Mouse (Mus musculus): ENCODE results near the gene Clec16a. TPM values are rescaled to one million over a fixed set of nuclear protein-coding genes. Genes with fewer than 3 reads are reported as not detected.

Gene Clec16a
- total RNA-seq, 2 experiments from 2014 or later = 37.4 to 46.9 TPM

DNA sequence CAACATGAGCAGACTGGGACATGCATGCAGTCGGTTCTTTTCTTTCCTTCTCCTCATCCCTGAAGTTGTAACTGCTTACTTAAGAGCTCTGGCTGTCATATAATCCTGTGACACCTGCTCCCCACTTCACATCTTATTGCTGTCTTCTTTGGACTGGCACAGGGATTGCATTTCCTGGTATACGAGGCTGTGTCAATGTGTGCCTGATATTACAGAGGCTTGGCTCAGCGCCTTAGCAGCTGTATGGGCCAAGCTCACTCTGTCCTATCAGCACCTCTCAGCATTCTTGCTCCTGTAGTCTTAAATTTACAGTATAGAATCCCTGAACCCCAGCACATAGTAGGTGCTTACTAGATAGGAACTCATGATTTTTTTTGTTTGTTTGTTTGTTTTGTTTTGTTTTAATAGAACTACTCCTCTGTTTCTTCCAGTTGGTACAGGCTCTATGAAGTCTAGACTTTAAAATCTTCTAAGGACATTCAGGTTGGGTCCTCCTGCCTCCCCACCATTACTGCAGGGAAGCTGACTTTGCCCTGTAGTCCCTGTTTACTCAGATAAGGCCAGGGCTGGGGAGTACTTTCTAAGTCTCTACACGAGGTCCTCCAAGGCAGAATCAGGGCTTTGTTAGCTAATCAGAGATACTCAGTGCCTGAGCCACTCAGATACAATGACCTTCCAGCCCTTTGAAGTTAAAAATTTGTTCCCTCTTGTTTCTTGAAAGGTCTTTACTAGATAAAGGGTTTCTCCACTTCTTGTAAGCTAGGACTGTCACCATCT, 97.9 kb downstream of the Clec16a start:
- peak in 1 of 2 experiments; percentile 23 for DNase-seq

DNA sequence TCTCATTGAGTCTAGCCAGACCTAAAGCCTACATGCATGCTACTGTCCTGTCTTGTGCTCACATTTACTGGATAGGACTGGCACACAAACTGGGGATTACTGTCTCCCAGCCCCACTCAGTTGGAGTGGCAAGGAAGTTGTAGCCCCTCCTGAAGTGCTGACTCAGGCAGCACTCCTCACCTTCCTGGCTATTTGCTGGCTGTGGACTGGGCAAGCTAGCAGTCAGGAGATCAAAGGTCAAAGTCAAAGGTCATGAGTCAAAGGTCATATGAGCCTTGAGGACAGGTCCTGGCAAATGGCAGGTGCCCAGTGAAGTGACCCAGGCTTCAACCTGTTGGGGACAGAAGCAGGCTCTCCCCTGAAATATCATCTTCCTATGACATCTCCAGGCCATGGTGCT, 99.1 kb downstream of the Clec16a start:
- DNase-seq = no peak

DNA sequence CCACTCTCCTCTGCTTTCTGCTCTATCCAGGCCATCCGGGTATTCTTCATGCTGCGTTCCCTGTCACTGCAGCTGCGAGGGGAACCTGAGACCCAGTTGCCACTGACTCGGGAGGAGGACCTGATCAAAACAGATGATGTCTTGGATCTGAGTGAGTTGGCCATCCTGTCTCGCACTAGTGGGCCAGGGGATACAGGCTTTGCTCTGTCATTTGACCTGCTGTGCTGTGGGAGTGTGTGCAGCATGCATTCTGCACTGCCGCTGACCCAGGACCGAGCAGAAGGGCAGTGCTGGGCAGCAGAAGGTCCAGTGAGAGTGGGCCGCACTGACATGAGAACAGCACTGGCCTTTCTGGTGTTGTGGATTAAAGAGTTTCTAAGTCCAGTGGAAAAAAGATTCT, 99.6 kb downstream of the Clec16a start:
- DNase-seq = no peak

DNA sequence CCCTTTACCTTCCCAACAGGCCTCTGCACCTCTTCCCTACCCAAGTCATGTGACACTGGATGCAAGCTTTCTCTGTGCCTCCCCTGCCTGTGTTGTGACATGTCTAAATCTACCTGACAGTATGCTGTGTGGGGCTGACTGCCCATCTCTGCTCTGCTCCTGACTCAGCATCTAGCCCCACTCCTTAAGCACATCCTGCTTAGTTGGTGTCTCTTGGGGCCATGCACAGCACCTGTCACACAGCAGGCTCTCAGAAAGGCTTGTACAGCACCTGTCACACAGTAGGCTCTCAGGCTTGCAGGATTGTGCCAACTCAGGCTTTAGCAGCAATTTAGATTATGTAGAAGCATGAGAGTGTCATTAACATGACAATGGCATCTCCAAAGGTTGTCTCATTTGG, 106.7 kb downstream of the Clec16a start:
- DNase-seq = no peak

DNA sequence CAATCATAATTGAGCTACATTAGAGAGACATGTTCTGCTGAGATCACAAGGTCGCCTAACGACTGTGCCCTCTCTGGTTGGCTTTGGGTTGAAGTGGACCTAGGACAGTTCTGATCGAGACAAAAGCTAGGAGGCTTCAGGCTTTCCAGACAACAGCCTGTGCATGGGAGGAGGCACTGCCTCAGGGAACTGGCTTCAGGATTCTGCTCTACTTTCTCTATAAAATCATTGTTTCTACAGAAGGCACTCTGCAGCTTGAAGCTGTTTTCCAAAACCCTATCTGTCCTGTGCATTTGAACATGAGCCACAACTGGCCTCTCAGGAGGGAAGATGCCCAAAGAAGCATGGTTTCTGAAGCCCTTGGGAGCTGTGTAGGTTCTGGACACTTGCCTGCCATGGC, 107.8 kb downstream of the Clec16a start:
- DNase-seq = no peak

DNA sequence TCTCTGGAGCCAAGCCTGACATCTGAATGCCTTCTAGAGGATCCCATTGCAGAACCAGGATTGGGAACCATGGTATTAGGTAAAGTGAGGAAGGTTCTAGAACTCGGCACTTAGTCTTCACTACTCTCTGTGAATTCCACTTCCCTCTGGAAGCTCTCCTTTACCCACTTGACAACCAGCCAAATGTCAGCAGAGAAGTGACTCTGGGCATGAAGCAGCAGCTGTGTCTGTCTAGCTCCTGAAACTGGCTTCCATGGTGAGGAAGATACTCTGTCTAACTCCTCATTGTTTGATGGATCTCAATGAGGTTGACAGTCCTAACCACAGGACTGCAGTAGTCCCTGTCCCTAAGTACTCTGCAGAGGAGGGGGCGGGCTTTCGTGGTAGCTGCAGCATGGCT, 110.1 kb downstream of the Clec16a start:
- DNase-seq = peak in 1 of 2 experiments; percentile 12

DNA sequence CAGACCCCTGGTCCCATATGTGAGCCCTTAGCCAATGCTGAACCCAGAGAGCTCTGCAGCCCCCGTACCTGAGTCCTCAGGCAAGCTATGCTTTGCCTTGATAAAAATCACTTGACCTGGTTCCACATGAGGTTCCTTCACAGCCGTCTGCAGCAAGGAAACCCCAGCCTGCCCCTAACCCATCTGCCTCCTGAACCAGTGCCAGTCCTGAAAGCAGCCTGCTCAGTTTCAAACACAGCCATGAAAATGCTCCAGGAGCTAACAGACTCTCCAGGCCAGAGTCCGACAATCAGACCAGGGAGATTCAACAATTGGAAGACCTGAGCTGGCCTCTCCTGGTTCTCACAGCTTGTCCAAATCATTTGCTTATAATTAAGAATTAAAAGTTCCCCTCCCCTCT, 110.8 kb downstream of the Clec16a start:
- DNase-seq = no peak

DNA sequence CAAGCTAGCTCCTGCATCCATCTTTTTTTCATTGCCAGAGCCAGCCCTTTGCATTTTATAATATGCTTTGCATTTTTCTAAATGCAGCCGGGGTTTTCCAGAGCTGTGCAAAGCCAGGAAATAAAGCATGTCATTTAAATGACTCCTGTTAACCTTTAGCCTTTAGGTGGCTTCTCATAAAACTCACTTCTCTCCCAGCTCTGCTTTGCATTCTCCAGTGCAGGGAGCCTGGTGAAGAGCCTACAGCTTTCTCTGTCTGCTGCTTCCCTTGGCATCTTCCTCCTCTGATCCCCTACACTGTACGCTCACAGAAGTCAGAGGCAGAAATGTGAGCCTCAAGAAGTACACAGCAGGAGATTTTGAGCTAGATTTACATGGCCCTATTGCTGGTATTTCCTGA, 111.3 kb downstream of the Clec16a start:
- no peak for DNase-seq

DNA sequence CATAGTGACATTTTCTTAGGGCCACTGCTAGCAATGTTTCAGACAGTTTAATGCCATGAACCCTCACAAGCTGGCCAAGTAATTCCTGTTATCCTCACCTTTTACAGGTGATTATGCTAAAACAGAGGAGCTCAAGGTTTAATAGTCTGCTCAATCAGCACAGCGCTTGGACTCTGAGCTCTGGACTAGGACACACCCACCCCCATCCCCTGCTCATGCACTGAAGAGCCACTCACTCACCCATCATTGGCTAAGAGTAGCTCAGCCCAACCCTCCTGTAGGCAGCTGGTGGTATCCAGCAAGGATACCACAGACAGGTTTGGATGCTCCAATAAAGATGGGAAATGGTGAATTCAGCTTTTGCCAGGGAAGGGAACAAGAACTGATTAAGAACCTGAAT, 111.8 kb downstream of the Clec16a start:
- no peak for DNase-seq

DNA sequence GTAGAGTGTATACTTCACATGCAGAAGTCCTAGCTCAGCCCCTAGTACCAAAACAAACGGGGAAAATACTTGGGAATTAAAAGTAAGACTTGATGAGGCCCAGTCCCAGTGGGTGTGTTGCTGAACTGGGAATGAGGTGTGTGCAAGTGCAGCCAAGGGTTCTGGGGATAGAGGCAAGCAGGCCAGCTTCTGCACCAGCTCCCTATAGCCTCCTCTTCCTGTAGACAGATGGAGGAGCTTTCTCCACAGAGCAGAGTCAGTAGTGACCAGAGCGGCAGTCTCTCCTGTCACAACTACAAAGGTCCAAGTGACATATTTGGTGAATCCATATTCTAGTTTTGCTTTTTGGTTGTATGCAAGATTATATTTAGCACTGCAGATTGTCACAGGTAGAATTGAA, 114.1 kb downstream of the Clec16a start:
- DNase-seq = no peak

DNA sequence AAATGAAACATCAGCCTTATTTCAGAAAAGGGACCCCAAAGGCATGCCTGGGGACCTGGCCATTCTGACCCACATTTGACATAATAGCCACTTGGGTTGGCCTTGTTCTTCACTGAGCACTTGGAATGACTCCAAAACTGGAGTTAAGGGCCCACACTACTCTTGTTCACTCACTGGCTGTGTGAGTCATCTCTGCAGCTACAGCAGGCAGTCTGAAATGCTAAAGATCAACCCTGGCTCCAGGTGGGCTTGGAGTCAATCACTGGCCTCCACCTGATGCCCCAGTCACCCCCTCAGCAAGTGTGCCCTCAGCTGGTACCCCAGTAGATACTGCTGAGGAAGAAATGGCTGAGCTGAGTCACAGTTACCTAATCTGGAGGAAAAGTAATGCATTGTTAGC, 115.4 kb downstream of the Clec16a start:
- DNase-seq = peak; percentile 44 to 64

DNA sequence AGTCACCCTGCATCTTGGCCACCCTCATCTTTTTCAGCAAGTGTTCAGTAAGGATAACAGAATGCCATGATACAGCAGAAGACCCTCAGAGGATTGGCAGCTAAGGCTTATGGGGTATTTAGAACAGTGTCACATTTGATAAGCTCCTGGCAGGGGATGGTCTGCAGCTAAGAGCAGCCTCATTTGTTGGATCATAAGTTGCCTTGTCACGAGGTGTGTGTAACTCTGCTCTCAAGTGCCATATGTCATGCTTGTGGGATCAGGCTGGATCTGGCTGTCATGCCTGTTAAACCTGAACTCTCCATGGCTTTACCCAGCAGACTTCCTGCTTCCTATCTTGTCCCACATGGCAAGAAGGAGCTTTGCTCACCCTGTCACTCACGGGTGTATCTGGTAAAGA, 116.2 kb downstream of the Clec16a start:
- DNase-seq = no peak

DNA sequence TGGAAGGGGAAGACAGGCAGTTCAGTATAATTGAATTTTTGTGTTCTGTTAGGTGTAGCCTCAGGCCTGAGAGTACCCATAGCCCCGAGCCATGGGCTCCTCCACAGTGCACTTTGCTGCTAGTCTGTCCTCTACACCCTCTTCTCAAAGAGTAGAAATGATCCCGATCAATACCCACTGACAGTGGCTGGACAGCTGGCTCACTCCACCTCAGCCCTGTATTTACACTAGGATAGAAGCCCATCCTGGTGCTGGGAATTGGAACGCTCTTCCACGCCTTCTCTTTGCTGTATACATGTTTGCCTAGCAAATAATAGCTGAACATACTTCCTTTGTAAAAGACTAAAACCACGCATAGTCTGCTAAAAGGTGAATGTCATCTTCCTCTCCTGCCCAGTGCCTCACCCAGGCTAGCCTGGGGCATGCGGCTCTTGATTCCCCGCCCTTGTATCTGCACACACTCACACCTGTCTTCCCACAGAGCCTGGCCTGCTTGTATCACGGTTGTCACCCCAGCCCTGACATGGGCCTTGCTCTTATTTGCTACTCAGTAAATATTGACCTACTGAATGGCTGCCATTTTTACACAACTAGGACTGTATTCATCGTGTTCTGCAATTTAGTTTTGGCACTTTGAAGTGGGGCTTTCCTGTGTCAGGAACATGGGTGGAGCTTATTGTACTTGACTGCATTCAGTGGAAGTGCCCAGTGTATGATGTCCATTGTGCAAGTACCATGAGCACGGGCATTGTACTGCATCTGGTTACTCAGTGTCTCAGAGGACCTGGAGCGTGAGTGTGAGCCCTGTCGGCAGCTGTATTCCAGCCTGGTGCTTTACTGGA, 119.0 kb downstream of the Clec16a start:
- no peak for DNase-seq

DNA sequence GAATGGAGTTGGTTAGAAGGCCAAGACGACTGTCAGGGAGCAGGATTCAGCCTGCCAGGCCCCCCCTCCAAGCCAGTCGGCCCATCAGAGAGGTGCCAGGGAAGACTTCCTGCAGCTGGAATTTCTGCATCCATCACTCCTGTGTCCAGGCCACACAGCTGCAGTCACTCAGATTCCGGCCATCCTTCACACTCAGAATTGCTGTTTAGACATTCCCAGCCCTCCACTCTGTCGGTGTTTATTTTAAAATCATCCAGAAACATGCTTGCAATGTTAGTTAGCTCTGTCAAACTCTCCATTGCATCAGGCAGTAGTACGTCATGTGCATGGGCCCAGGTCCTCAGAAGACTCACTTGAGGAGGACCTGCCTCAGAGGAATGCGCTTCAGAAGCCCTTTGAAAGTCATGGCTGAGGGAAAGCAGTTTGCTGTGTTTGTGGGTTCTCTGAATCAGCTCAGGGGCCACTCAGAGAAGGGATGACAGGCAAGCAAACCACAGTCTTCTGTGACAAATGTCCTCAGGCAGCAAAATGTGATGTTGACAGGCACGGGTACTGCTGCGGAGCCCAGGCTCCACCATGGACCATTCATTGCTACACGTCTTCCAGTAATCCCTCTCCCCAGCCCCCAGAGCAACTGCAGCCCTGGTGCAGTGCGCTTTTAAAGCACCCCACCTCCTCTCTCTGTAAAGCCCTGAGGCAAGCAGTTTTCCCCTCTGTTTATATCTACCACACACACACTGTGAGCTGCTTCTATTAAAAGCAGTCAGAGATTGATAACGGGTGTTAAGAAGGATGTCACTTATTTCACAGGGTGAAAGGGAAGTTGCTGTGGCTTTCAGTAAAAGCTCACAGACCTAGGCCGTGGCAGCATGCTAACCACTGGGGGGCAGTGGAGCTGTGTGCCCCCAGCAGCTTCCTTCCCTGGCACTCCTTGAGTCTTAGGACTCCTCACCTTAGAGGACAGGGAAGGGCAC, 120.1 kb downstream of the Clec16a start:
- DNase-seq = peak; percentile 48 to 75

DNA sequence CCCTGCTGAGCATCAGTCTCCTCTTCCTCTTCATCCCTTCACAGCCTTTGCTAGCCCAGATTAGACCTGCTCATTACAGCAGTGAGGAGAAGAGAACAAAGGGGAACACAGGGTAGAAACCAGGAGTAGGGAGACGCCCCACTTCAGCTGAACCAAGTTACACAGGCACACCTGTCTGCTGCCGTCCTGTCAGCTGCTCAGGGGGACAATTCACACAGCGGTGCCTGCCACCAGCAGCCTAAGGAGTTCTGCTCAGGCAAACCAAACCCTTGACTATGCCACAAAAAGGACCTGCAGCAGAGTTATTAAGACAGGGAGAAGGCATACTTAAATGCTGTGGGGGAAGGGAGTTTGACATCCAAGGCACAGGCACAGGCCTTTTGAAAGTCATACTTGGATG, 121.6 kb downstream of the Clec16a start:
- no peak for DNase-seq

DNA sequence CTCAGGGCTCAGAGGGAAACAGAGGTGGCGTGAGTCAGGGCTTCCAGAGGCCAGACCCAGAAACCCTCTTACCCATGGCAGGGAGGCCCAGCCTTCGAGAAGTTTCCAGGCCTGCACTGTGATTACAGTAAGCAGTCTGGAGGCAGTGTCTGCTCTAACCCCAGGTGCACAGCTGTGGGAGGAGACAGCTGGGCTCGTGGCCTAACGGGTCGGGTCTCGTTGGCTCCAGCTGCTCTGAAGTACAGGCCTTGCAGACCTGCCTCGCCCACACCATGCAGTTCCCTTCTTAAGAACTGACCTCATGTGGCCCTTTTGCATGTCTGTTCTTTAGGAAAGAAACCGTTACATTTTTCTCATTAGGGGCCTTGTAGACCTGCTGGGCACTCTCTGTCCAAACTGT, 123.3 kb downstream of the Clec16a start:
- no peak for DNase-seq

DNA sequence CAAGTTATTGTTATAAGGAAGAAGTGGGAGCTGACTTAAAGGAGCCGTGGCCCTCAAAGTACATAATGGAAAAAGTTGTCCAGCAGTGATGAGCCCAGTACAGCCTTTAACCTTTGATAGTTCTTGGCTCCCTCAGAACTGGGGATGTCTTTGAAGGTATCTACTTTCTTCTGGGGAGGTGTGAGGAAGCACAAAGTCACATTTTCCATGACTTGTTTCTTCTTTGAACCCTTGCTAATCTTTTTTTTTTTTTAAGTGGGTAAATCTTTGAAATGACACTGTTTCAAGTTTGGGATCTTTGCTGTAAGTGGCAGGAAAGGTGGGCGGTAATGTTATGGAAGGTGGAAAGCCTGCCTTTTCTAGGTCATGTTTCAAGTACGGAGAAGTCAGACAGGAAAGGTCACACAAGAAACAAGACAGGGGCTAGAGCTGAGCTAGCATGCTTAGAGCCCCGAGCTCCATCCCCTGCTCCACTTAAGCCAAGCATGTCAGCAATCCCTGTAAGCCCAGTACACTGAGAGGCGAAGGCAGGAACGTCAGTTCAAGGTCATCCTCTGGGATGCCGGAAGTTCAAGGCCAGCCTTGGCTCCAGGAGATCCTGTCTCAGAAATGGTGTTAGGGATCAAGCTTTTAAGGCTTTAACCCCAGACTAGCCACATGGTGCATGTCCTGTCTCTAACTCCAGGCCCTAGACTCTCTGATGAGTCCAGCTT, 124.0 kb downstream of the Clec16a start:
- DNase-seq = peak; percentile 35

DNA sequence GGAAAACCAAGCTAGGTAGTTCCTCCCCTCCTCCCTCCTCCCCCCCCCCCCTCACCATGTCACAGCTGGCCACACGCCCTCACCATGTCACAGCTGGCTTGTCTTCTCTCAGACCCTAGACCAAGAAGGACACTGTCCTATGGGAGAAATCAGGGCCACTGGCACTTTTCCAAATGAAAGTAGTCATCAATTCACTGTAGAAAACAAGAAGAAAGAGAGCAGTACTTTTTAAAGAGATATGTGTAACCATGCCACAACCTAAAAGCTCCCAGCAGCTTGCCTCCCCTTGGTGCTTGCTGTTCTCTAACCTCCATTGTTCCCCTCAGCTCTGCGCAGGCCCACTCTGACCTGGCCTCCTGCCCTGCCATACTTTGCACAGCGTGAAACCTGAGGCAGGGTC, 124.8 kb downstream of the Clec16a start:
- DNase-seq = no peak

DNA sequence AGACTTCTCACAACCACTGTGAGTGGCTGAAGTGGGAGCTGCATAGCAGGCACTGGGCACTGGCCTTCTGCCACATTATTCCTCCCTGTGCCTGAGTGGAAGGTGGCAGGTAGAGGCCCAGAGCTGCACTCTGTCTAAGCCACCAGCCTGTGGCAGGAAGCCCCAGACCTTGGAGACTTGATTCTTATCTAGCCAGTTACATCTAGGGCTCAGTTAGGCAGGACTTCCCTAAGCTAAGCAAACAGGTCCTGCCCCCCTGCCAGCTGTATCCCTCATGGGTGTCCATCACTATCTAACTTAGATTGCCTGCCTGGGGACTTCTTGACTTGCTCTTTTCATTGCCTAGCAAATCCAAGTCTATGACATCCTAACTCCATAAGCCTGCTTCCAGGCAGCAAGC, 127.4 kb downstream of the Clec16a start:
- DNase-seq = no peak

DNA sequence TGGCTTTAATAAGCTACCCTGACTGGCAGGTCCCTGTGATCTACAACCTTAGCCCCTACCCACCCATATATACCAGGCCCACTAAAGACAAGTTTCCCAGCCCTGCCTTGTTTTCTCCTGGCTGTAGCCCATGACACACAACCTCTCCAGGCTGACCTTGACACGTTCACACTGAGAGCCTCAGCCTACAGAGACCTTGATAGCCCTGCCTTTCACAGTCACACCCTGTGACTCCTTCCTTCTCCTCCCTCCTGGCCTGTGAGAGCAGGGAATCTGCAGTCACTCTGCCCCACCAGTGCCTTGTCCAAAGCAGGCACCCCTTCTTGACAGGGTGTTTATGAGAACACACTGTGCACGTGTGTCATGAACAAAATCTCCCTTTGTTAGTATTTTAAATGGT, 128.9 kb downstream of the Clec16a start:
- DNase-seq = peak; percentile 64 to 67

DNA sequence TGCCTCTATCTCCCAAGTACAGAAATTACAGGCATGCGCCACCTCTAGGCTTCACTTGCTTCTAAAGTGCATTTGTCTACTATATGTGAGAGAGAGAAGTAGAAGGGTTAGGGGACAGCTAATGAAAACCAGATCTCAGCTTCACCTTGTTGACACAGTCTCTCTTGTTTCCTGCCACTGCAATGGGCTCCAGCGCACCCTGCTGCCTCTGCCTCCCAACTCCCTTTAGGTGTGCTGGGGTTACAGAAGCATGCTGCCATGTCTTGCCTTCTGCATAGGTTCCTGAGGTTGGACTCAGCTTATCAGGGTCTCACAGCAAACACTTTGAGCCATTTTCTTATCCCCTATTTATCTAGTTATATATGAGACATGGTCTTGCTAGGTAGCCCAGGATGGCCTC, 129.8 kb downstream of the Clec16a start:
- DNase-seq = no peak

DNA sequence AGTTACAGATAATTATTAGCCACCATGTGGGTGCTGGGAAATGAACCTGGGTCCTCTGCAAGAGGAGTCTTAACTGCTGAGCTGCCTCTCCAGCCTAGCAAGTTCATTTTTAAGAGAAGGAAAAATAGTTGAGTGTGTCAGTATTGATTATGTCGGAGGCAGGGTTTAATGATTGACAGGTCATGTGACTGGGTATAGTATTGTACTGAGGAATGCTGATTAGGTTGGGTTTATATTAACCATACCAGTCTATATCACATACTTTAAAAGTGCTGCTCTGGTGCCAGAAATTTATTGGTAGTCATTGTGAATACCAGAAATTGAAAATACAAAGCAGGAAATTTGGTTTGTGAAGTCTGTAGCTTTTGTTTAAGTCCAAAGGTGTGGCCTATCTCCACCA, 130.5 kb downstream of the Clec16a start:
- DNase-seq = no peak
